Mouse (Mus musculus) liver, embryonic 16.5 days (tissue): Measurements from ENCODE around the gene Gm8251. TPM values are rescaled to one million over a fixed set of nuclear protein-coding genes. Genes with fewer than 3 reads are reported as not detected.

Experiments
- polyA plus RNA-seq: library from polyadenylated mRNA; unstranded; fragments of >200 nt; fragmentation: Nextera tagmentation; extraction: Ambion mirVana; gene quantifications from 2 replicates; pipeline ENCODE4 v1.2.1, GENCODE M21; 2015

Gene Gm8251
- polyA plus RNA-seq, 1 experiment from 2014 or later, result 0.12 TPM

Other genes starting within 250 kb of the Gm8251 start
- 7.3 and 7.5 TPM in 2 replicates for gene Uxs1, start 234.1 kb downstream of the Gm8251 start, polyA plus RNA-seq
- gene Tpp2, start 128.3 kb downstream of the Gm8251 start, polyA plus RNA-seq, result 23.8 and 24.2 TPM in 2 replicates
- 0.11 TPM in 1 of 2 replicates, not detected in the other for gene Mettl21c, start 41.9 kb downstream of the Gm8251 start, polyA plus RNA-seq
- gene Tex30, start 40.5 kb upstream of the Gm8251 start, polyA plus RNA-seq, result 35.4 and 44.3 TPM in 2 replicates
- gene Kdelc1, start 56.9 kb upstream of the Gm8251 start, polyA plus RNA-seq, result 13.8 and 15.0 TPM in 2 replicates
- gene Bivm, start 57.0 kb upstream of the Gm8251 start, polyA plus RNA-seq, result 3.5 and 4.0 TPM in 2 replicates
- 4.0 and 4.6 TPM in 2 replicates for gene Ercc5, start 85.8 kb upstream of the Gm8251 start, polyA plus RNA-seq
- gene Mettl21e, start 157.0 kb upstream of the Gm8251 start, polyA plus RNA-seq, result 0.27 and 0.47 TPM in 2 replicates